Mouse (Mus musculus) stomach, postnatal 0 days (tissue): ENCODE measurements around the gene Card10. TPM values are rescaled to one million over a fixed set of nuclear protein-coding genes. Genes with fewer than 3 reads are reported as not detected.

Experiments
- ATAC-seq: fragments of 200-750 bp; cut with Nextera tagmentation; 2 replicates; pipeline ENCODE4 v1.8.0; 2017; ENCODE audit not compliant: low FRiP score, low TSS enrichment
- DNase-seq: peaks from one replicate; pipeline ENCODE4 v3.0.0-alpha.2; 2016; ENCODE audit warnings: low spot score
- H3K27ac ChIP-seq: fragments of 300-500 bp; sonication (generic); replicated peaks from 2 replicates; pipeline ENCODE4 v1.5.1; 2014; ENCODE audit warnings: mild to moderate bottlenecking, control low read depth
- H3K27me3 ChIP-seq: fragments of 300-500 bp; sonication (generic); 2 replicates; pipeline ENCODE4 v1.6.1; 2014; ENCODE audit warnings: low read length; ENCODE audit not compliant: control insufficient read depth, insufficient read depth
- H3K36me3 ChIP-seq: fragments of 300-500 bp; sonication (generic); 2 replicates; pipeline ENCODE4 v1.6.1; 2014; ENCODE audit warnings: low read length, mixed read lengths; ENCODE audit not compliant: control insufficient read depth, insufficient read depth
- H3K4me1 ChIP-seq: fragments of 300-500 bp; sonication (generic); replicated peaks from 2 replicates; pipeline ENCODE4 v1.6.1; 2014; ENCODE audit warnings: antibody characterized with exemption; ENCODE audit not compliant: control insufficient read depth, insufficient read depth
- H3K4me2 ChIP-seq: fragments of 300-500 bp; sonication (generic); replicated peaks from 2 replicates; pipeline ENCODE4 v1.6.1; 2014; ENCODE audit warnings: low read depth, mild to moderate bottlenecking, control low read depth, moderate library complexity
- H3K4me3 ChIP-seq: fragments of 300-500 bp; sonication (generic); 2 replicates; pipeline ENCODE4 v1.5.1; 2014; ENCODE audit warnings: low read depth, low read length, control low read depth
- H3K9ac ChIP-seq: fragments of 300-500 bp; sonication (generic); 2 replicates; pipeline ENCODE4 v1.6.1; 2014; ENCODE audit warnings: mild to moderate bottlenecking, low read length, control low read depth, mixed read lengths
- H3K9me3 ChIP-seq: fragments of 300-500 bp; sonication (generic); 2 replicates; pipeline ENCODE4 v1.6.1; 2016; ENCODE audit warnings: low read length; ENCODE audit not compliant: control insufficient read depth
- CTCF ChIP-seq: IDR thresholded peaks from 2 replicates; pipeline ENCODE4 v1.5.1; 2016; ENCODE audit warnings: antibody characterized with exemption, low read depth, mild to moderate bottlenecking, moderate library complexity
- EP300 ChIP-seq: optimal IDR thresholded peaks from 2 replicates; pipeline ENCODE3; 2016; ENCODE audit warnings: antibody characterized with exemption
- WGBS: fragments of 180-500 bp; shearing (Covaris S2); extraction: QIAGEN DNeasy Blood & Tissue Kit; methylation state at CpG from one replicate; pipeline ENCODE4 v1.1.7; 2014; 5-methylcytosine and 5-hydroxymethylcytosine counted together
- polyA plus RNA-seq: library from polyadenylated mRNA; unstranded; fragments of >200 nt; fragmentation: Nextera tagmentation; extraction: Ambion mirVana; gene quantifications from 2 replicates; pipeline ENCODE4 v1.2.1, GENCODE M21; 2015

Gene Card10
- polyA plus RNA-seq, 1 experiment from 2014 or later: 2.4 TPM

DNA sequence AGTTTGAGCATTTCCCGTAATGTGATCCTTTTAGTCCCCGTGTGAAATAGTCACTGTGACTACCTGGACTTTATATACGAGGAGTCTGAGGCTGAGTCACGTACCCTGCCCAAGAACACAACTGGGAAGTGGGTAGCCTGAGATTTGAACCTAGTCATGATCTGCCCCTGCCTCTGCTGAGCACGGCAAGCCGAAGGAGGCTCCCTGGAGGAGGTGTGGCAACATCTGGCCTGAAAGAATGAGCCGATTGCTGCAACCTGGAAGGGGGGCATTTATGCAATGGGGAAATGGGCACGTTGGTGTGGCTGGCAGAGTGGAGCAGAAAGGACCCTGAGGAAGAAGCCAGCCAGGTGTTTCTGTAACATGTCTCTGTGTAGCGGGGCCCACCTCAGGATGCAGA, 6.9 kb upstream of the Card10 start:
- no peak for TF ChIP-seq EP300
- TF ChIP-seq CTCF: no peak
- WGBS: 60% methylated on average over 9 of the region's 9 CpGs
- DNase-seq (no peak), ATAC-seq (no peak)
- Histone ChIP-seq H3K4me1 (no peaks in the 10 kb centered on the region), H3K4me2 (no peak overlapping the region), H3K27me3 (no peaks in the 10 kb centered on the region), H3K9me3 (no peaks in the 10 kb centered on the region), H3K9ac (no peak overlapping the region), H3K36me3 (no peaks in the 10 kb centered on the region), H3K4me3 (no peak overlapping the region), H3K27ac (no peak overlapping the region)

DNA sequence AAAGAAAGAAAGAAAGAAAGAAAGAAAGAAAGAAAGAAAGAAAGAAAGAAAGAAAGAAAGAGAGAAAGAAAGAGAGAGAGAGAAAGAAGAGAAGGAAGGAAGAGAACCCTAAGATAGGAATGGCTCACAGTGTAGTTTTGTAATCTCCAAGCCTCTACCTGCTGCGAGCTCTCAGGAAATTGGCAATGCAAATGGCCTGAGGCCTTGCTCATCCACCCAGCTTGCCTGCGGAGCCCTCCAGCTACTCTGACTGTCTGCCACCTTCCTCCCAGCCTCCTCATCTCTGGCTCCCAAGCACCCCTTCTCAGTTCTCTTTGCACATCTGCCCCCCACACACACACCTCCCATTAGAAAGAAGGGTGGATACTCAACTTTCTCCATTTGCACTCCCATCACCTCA, 6.1 kb upstream of the Card10 start:
- 87% methylated on average over 2 of the region's 2 CpGs for WGBS
- ATAC-seq (no peak), DNase-seq (no peak)

DNA sequence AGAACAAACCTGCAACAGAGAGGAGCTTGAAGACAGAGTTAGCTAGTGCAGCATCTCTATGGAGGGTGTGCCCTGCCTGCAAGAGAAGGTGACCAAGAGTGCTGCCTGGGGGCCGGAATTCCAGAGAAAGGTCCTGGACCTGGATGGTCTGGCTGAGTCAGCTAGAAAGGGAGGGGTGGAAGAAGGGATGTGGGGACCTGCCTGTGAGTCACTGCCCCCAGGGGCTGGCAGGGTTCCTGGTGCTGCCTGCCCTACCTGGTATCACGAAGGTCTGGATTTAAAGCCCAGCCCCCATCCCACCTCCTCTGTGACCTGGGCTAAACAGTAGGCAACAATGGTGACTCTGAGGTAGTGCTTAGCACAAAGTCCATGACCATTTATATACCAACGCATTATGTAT, 4.3 kb upstream of the Card10 start:
- no peak overlapping the region for H3K4me2 ChIP-seq

More for the DNA sequence above, 6.1 kb upstream of the Card10 start:
- Histone ChIP-seq H3K9ac (no peak overlapping the region), H3K9me3 (no peaks in the 10 kb centered on the region), H3K4me2 (no peak overlapping the region), H3K36me3 (no peaks in the 10 kb centered on the region), H3K27ac (no peak overlapping the region), H3K4me1 (no peaks in the 10 kb centered on the region), H3K4me3 (no peak overlapping the region), H3K27me3 (no peaks in the 10 kb centered on the region)
- TF ChIP-seq CTCF: no peak
- TF ChIP-seq EP300: no peak

DNA sequence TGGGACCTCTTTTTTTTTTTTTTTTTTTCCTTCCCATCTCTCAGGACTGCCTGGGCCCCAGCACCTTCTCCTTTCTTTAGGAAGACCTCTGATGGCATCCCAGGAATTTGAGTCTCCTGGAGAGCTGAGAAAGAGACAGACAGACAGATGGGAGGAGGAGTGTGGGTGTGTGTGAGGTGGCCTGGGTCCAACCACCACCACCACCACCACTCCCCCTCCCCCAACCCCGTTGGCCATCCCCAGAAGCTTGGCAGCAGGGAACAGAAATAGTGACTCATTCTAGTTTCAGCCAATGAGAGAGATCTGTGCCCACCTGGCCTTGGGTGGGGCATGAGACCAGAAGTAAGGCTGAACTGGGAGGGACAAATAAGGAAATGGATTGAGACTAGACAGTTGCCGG, 3.8 kb upstream of the Card10 start:
- Histone ChIP-seq H3K9ac (no peak overlapping the region), H3K27ac (no peak overlapping the region), H3K4me1 (peaks cover 3% of the 10 kb centered on the region; the same call in 1 of the 2 replicates), H3K4me3 (no peak overlapping the region), H3K36me3 (no peaks in the 10 kb centered on the region), H3K4me2 (no peak overlapping the region), H3K9me3 (no peaks in the 10 kb centered on the region), H3K27me3 (no peaks in the 10 kb centered on the region)
- WGBS: 34% methylated on average over 2 of the region's 2 CpGs
- ATAC-seq (no peak), DNase-seq (peak; percentile 45)
- TF ChIP-seq CTCF: no peak
- no peak for TF ChIP-seq EP300

More for the DNA sequence above, 4.3 kb upstream of the Card10 start:
- Histone ChIP-seq H3K9me3 (no peaks in the 10 kb centered on the region), H3K4me1 (peaks cover 3% of the 10 kb centered on the region; the same call in 1 of the 2 replicates), H3K27me3 (no peaks in the 10 kb centered on the region), H3K27ac (no peak overlapping the region), H3K4me3 (no peak overlapping the region), H3K36me3 (no peaks in the 10 kb centered on the region), H3K9ac (no peak overlapping the region)
- WGBS: 63% methylated on average over 3 of the region's 3 CpGs
- TF ChIP-seq EP300 (no peak), CTCF (no peak)
- DNase-seq (peak; percentile 54), ATAC-seq (peak; percentile 11)

DNA sequence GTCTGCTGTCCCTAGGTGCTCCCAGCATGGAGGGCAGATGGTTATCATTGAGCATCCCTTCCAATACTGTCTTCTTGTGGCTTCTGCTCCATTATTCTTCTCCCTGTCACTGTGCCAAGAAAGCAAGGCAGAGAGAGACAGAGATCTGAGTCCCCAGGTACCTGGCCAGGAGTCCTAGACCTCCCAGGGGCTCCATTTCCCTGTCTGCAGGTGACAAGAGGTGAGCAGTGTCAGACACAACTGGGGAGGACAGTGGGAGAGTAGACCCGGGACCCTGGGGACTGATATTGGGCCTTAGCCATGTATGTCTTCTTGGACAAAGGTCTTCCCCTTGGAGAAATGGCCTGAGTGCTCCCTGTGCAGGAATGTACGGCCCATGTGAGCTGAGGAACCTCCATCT, 2.5 kb upstream of the Card10 start:
- Histone ChIP-seq H3K4me2 (no peak overlapping the region), H3K9ac (no peak overlapping the region), H3K27ac (no peak overlapping the region), H3K9me3 (no peaks in the 10 kb centered on the region), H3K4me3 (no peak overlapping the region), H3K36me3 (no peaks in the 10 kb centered on the region), H3K4me1 (peaks cover 3% of the 10 kb centered on the region; the same call in 1 of the 2 replicates), H3K27me3 (no peaks in the 10 kb centered on the region)
- 75% methylated on average over 2 of the region's 2 CpGs for WGBS
- no peak for DNase-seq
- no peak for ATAC-seq
- TF ChIP-seq CTCF (no peak), EP300 (no peak)

DNA sequence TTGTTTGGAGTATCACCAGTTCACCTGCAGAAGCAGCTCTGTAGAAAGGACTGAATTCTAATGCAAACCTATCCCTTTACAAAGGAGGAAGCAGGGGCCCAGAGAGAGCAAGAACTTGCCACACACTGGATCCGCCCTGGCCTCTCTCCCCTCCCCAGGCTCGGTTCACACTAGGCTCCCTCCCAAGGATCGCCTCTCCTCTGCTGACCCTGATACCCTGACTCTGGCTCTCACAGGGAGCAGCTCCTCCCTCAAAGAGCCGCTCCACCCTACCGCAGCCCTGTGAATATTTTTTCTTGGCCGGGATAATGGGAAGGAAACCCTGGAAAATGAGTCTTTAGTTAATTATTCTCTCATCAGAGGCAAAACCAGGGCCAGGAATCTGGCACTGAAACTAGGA, 1.5 kb upstream of the Card10 start:
- Histone ChIP-seq H3K4me2 (no peak overlapping the region), H3K27me3 (no peaks in the 10 kb centered on the region), H3K9me3 (no peaks in the 10 kb centered on the region), H3K9ac (no peak overlapping the region), H3K27ac (peak overlapping the region; percentile 83), H3K4me1 (peaks cover 3% of the 10 kb centered on the region; the same call in 1 of the 2 replicates), H3K4me3 (no peak overlapping the region), H3K36me3 (no peaks in the 10 kb centered on the region)
- DNase-seq: peak; percentile 65
- 17% methylated on average over 6 of the region's 6 CpGs for WGBS
- TF ChIP-seq EP300 (no peak), CTCF (no peak)
- no peak for ATAC-seq
